Mouse (Mus musculus): Measurements from ENCODE around the gene Cdc14b. TPM values are rescaled to one million over a fixed set of nuclear protein-coding genes. Genes with fewer than 3 reads are reported as not detected.
A peak's percentile ranks its signal among the peaks of the same experiment; 100 is the strongest.
"Not testable (repeated sequence)": the region's sequence is repeated elsewhere in the genome, so short reads cannot be mapped to it uniquely, and the experiment has no call there.

The Cdc14b gene
- polyA plus RNA-seq, 1 experiment from 2014 or later, result 9.3 TPM

DNA sequence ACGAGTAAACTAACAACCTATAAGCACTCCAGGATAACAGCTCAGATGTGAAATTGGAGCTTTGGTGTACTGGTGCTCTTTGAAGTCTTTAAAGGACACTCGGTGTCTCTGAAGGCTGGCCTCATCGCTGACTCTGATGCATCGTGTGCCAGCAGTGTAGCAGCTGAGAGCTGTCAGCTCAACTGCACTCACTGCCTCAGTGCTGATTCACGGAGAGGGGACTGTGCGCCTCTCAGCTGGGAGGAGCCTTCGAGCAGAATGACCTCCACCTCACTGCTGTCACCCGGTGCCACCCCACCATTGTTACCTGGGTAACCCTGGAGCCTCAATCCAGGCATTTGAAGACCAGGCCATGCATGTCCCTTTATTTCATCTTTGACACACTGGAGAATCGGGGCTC, 7.9 kb downstream of the Cdc14b start:
- no peak overlapping the region for H3K4me3 ChIP-seq
- H3K4me1 ChIP-seq, result no peaks in the 10 kb centered on the region
- no peaks in the 10 kb centered on the region for H3K9me3 ChIP-seq
- no peak overlapping the region for H3K27ac ChIP-seq
- H3K9ac ChIP-seq, result 0 out of 2 replicates have a peak overlapping the region, but pooled peaks have one; percentile 21
- ATAC-seq (ENCODE audit: low FRiP score, low read depth), result peak; percentile 61; the same call in 1 of the 2 replicates
- H3K27me3 ChIP-seq (replicated peaks), result no peaks in the 10 kb centered on the region
- no peak overlapping the region for H3K4me2 ChIP-seq (replicated peaks)
- H3K36me3 ChIP-seq, result no peaks in the 10 kb centered on the region
- 13% methylated on average over 9 of the region's 9 CpGs for WGBS

- Histone ChIP-seq H3K4me2 (replicated peaks) (no peak overlapping the region), H3K36me3 (no peaks in the 10 kb centered on the region), H3K9me3 (no peaks in the 10 kb centered on the region), H3K27me3 (replicated peaks) (no peaks in the 10 kb centered on the region), H3K27ac (no peak overlapping the region), H3K4me1 (no peaks in the 10 kb centered on the region), H3K4me3 (no peak overlapping the region), H3K9ac (no peak overlapping the region)
- 94% methylated on average over 6 of the region's 6 CpGs for WGBS
- no peak for ATAC-seq (ENCODE audit: low FRiP score, low read depth)
These were observed 10.5 kb downstream of the Cdc14b start for GRCm38 (mm10) chr13:64264586-64264985.

GRCm38 (mm10) chr13:64259903-64260302, 15.2 kb downstream of the Cdc14b start:
- no peak for ATAC-seq (ENCODE audit: low FRiP score, low read depth)
- Histone ChIP-seq H3K9me3 (no peaks in the 10 kb centered on the region), H3K9ac (no peak overlapping the region), H3K4me3 (no peak overlapping the region), H3K27me3 (replicated peaks) (no peaks in the 10 kb centered on the region), H3K4me2 (replicated peaks) (no peak overlapping the region), H3K4me1 (peaks cover 7% of the 10 kb centered on the region; the same call in 1 of the 2 replicates), H3K36me3 (no peaks in the 10 kb centered on the region), H3K27ac (no peak overlapping the region)
- 79% methylated on average over 7 of the region's 7 CpGs for WGBS

DNA sequence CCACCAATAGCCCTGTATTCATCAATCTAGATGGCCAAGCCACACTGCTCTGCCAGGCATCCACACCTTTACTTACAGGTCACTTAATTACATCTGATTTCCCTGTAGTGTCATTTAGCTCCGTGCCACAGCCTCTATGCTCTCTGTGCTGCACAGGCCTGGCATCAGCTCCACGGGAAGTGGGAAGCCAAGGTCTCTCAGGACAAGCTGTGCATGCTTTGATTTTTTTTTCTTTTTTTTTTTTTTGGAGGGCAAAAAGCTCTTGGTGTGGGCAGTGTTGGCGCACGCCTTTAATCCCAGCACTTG, 16.6 kb downstream of the Cdc14b start:
- H3K4me2 ChIP-seq (replicated peaks), result no peak overlapping the region
- no peak overlapping the region for H3K9ac ChIP-seq
- H3K36me3 ChIP-seq, result no peaks in the 10 kb centered on the region
- WGBS, result 61% methylated on average over 4 of the region's 4 CpGs
- H3K4me1 ChIP-seq, result peaks cover 7% of the 10 kb centered on the region; the same call in 1 of the 2 replicates
- no peak for ATAC-seq (ENCODE audit: low FRiP score, low read depth)
- H3K27ac ChIP-seq, result no peak overlapping the region
- no peaks in the 10 kb centered on the region for H3K27me3 ChIP-seq (replicated peaks)
- H3K9me3 ChIP-seq, result no peaks in the 10 kb centered on the region
- no peak overlapping the region for H3K4me3 ChIP-seq

- no peak overlapping the region for H3K9ac ChIP-seq
- WGBS, result 15% methylated on average over 5 of the region's 5 CpGs
- H3K4me3 ChIP-seq, result no peak overlapping the region
- H3K4me1 ChIP-seq, result peaks cover 7% of the 10 kb centered on the region; the same call in 1 of the 2 replicates
- no peaks in the 10 kb centered on the region for H3K27me3 ChIP-seq (replicated peaks)
- H3K36me3 ChIP-seq, result no peaks in the 10 kb centered on the region
- H3K27ac ChIP-seq, result no peak overlapping the region
- no peak overlapping the region for H3K4me2 ChIP-seq (replicated peaks)
- no peaks in the 10 kb centered on the region for H3K9me3 ChIP-seq
- no peak for ATAC-seq (ENCODE audit: low FRiP score, low read depth)
These were observed 17.1 kb downstream of the Cdc14b start for GRCm38 (mm10) chr13:64257814-64258515.

DNA sequence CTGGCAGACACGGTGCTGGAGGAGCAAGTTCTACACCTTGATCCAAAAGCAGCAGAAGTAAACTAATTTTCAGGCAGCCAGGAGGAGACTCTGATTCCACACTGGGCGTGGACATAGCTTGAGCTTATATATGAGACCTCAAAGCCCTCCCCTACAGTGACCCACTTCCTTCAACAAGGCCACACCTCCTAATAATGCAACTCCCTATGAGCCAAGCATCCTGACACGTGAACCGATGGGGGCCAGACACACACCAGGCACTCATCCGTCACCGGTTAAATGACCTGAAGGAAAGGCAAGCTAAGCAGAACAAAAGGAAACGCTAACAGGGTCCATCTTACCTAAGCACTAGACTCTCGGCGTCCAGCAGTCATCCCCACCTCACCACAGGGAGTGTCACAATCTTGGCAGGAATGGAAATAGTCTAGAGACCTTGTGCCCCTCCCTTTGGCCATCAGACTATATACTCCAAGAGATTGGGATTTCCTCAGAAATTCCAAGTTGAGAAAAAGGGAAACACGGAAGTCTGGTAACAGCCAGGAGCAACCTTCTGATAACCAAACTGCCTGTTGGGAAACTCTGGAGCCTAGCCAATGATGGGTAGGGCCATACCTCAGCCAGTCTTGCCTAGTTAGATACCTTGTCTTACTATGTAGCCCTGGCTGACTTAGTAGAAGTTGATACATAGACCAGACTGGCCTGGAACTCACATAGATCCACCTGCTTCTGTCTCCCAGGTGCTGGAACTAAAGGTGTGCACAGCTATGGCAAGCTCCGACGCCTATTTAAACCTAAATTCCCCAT, 17.9 kb downstream of the Cdc14b start:
- H3K4me1 ChIP-seq, result peaks cover 7% of the 10 kb centered on the region; the same call in 1 of the 2 replicates
- H3K27me3 ChIP-seq (replicated peaks), result no peaks in the 10 kb centered on the region
- no peak overlapping the region for H3K4me2 ChIP-seq (replicated peaks)
- no peak overlapping the region for H3K27ac ChIP-seq
- WGBS, result 72% methylated on average over 12 of the region's 12 CpGs
- no peak overlapping the region for H3K9ac ChIP-seq
- no peaks in the 10 kb centered on the region for H3K36me3 ChIP-seq
- H3K4me3 ChIP-seq, result no peak overlapping the region
- no peak for ATAC-seq (ENCODE audit: low FRiP score, low read depth)
- H3K9me3 ChIP-seq, result no peaks in the 10 kb centered on the region

DNA sequence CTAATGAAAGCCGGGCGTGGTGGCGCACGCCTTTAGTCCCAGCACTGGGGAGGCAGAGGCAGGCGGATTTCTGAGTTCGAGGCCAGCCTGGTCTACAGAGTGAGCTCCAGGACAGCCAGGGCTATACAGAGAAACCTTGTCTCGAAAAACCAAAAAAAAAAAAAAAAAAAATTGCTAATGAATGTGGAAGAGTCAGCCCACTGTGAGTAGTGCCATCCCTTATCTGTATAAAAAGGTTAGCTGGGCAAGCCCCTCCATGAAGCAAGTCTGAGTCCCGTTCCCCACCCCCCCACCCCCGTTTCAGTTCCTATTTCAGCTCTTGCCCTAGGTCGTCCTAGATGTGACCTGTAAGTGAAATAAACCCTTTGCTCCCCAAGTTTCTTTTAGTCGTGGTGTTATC, 20.9 kb downstream of the Cdc14b start:
- ATAC-seq (ENCODE audit: low FRiP score, low read depth); H3K4me2 ChIP-seq (replicated peaks); H3K9ac ChIP-seq; H3K4me1 ChIP-seq; H3K4me3 ChIP-seq; H3K27me3 ChIP-seq (replicated peaks); H3K36me3 ChIP-seq; H3K27ac ChIP-seq; H3K9me3 ChIP-seq: not testable (repeated sequence)
- whole genome bisulfite sequencing, result 83% methylated on average over 11 of the region's 11 CpGs

DNA sequence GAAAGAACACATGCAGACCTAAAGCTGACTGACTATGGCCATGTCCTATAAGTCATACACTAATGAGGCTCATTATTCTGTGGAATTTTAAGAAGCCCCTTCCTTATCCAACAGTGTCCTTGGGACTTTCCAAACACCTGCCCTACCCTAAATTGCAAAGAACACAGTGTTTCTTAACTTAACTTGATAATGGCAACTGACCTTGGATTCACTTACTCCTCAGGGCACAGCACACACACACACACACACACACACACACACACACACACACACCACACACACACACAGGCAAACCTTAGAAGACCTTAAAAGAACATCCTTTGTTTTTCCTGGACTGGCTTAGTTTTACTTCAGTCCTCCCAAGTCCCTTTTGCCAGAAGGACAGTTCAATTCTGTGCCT, 21.4 kb downstream of the Cdc14b start:
- no peaks in the 10 kb centered on the region for H3K36me3 ChIP-seq

DNA sequence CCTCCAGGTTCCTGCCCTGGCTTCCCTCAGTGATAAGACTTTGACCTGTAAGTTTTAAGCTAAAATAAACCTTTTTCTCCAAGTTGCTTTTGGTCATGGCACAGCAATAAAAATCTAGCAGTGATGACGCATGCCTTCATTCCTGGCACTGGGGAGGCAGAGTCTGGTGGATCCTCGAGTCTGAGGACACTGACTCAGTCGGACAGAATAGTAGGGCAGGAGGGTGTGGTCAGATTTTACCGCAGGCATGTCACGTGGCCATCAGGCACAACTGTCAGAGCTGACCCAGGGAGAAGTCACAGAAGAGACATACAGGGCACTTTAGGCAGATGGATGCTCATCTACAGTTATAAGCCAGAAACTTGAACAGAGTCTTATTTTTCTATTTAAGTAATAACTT, 22.9 kb downstream of the Cdc14b start:
- no peak overlapping the region for H3K4me3 ChIP-seq
- no peak overlapping the region for H3K27ac ChIP-seq
- no peaks in the 10 kb centered on the region for H3K36me3 ChIP-seq
- no peaks in the 10 kb centered on the region for H3K27me3 ChIP-seq (replicated peaks)
- no peak for ATAC-seq (ENCODE audit: low FRiP score, low read depth)
- no peaks in the 10 kb centered on the region for H3K9me3 ChIP-seq
- H3K4me2 ChIP-seq (replicated peaks), result no peak overlapping the region
- no peak overlapping the region for H3K9ac ChIP-seq
- WGBS, result 68% methylated on average over 5 of the region's 5 CpGs
- 0 out of 2 replicates have a peak, but pooled peaks cover 2% of the 10 kb centered on the region for H3K4me1 ChIP-seq

More for the DNA sequence above, 21.4 kb downstream of the Cdc14b start:
- Histone ChIP-seq H3K4me2 (replicated peaks) (no peak overlapping the region), H3K9ac (no peak overlapping the region), H3K4me3 (no peak overlapping the region), H3K4me1 (peaks cover 7% of the 10 kb centered on the region; the same call in 1 of the 2 replicates), H3K27ac (no peak overlapping the region), H3K27me3 (replicated peaks) (no peaks in the 10 kb centered on the region), H3K9me3 (no peaks in the 10 kb centered on the region)
- no peak for ATAC-seq (ENCODE audit: low FRiP score, low read depth)

DNA sequence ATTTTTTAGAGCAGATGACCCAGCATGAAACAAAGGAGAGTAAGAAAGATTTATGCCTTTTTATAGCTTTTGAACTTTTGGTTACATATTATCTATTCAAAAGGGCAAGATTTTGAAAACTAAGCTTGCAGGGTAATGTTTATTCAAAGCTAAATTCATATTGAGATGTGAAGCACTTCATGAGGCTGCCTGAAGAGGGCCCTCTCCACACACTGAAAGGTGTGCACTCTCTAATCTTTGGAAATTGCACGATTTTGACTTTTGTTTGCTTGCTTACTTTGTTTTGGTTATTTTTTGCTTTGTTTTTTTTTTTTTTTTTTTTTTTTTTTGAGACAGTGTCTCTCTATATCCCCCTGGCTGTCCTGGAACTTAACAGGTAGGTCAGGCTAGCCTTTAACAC, 24.7 kb downstream of the Cdc14b start:
- no peak overlapping the region for H3K4me2 ChIP-seq (replicated peaks)
- no peak overlapping the region for H3K27ac ChIP-seq
- no peak overlapping the region for H3K4me3 ChIP-seq
- no peaks in the 10 kb centered on the region for H3K36me3 ChIP-seq
- H3K27me3 ChIP-seq (replicated peaks), result no peaks in the 10 kb centered on the region
- no peak overlapping the region for H3K9ac ChIP-seq
- WGBS, result 47% methylated on average over 1 of the region's 1 CpGs
- 0 out of 2 replicates have a peak, but pooled peaks cover 2% of the 10 kb centered on the region for H3K4me1 ChIP-seq
- H3K9me3 ChIP-seq, result no peaks in the 10 kb centered on the region
- no peak for ATAC-seq (ENCODE audit: low FRiP score, low read depth)

GRCm38 (mm10) chr13:64248775-64249524, 26.1 kb downstream of the Cdc14b start:
- 0 out of 2 replicates have a peak, but pooled peaks cover 2% of the 10 kb centered on the region for H3K4me1 ChIP-seq
- H3K27ac ChIP-seq, result no peak overlapping the region
- no peaks in the 10 kb centered on the region for H3K9me3 ChIP-seq
- H3K27me3 ChIP-seq (replicated peaks), result no peaks in the 10 kb centered on the region
- H3K4me3 ChIP-seq, result peak overlapping the region; percentile 51
- H3K4me2 ChIP-seq (replicated peaks), result peak overlapping the region; percentile 96
- no peaks in the 10 kb centered on the region for H3K36me3 ChIP-seq
- ATAC-seq (ENCODE audit: low FRiP score, low read depth), result peak; percentile 78
- WGBS, result 7% methylated on average over 22 of the region's 22 CpGs
- H3K9ac ChIP-seq, result peak overlapping the region; percentile 58

DNA sequence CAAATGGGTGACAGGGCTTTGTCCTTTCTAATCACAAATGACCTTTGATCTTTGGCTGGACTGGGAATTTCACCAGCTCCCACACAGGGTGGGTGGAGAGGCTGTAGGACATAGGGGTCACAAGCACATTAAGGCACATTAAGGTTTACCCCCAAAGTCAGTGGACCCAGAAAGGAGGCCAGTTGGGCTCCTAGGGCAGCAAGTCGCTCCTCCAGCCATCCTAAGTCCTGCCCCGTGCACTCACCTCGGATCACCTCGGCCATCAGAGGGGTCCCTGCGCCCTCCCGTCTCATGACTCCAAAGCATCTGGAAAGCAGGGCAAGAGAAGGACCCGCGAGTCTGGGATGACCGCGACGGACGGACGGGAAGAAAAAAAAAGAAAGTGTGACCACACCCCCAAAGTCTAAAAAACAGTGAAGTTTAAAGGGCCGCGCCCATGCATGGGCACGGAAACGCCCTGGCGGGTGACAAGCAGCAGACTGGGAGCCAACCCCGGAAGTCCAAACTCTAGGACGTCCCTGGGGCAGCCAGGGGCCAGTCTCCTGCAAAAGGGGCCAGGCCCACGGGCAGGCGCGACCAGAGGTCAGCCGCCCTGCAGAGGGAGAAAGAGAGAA, 26.8 kb downstream of the Cdc14b start:
- Histone ChIP-seq H3K27ac (no peak overlapping the region), H3K27me3 (replicated peaks) (no peaks in the 10 kb centered on the region), H3K9me3 (no peaks in the 10 kb centered on the region), H3K4me2 (replicated peaks) (peak overlapping the region; percentile 96), H3K4me3 (peak overlapping the region; percentile 51), H3K9ac (peak overlapping the region; percentile 58), H3K4me1 (0 out of 2 replicates have a peak, but pooled peaks cover 2% of the 10 kb centered on the region), H3K36me3 (no peaks in the 10 kb centered on the region)
- 1% methylated on average over 24 of the region's 24 CpGs for WGBS
- peak; percentile 69 for ATAC-seq (ENCODE audit: low FRiP score, low read depth)

Measured in neural tube, embryonic 12.5 days (tissue).